Mouse (Mus musculus) adrenal gland, postnatal 14 days (tissue): Measurements from ENCODE around the gene Thbs2. TPM values are rescaled to one million over a fixed set of nuclear protein-coding genes. Genes with fewer than 3 reads are reported as not detected.

Experiments used
- DNase-seq: peaks from one replicate; pipeline ENCODE4 v3.0.0; 2021; ENCODE audit warnings: mixed read lengths
- long read RNA-seq, 2 experiments: library from polyadenylated mRNA; stranded (forward); transcript quantifications; one replicate each; pipeline ENCODE4 v2.0.0; 2021
- total RNA-seq: library from RNA; stranded (reverse); gene quantifications from 2 replicates; pipeline ENCODE4 v1.2.3, GENCODE M21; 2021

Thbs2 gene
- 6.4 and 10.5 TPM in 2 replicates for total RNA-seq
- long read RNA-seq, experiment 1, partial matches to known transcripts: 1 of 2 reads
- long read RNA-seq, experiment 1, other reads (novel, unspliced or antisense): 1 of 2 reads
- long read RNA-seq, experiment 2, full-length matches to known transcripts: 1 of 1 reads
- long read RNA-seq, experiment 2, partial matches to known transcripts: 0 of 1 reads
- long read RNA-seq, experiment 2, other reads (novel, unspliced or antisense): 0 of 1 reads

DNA sequence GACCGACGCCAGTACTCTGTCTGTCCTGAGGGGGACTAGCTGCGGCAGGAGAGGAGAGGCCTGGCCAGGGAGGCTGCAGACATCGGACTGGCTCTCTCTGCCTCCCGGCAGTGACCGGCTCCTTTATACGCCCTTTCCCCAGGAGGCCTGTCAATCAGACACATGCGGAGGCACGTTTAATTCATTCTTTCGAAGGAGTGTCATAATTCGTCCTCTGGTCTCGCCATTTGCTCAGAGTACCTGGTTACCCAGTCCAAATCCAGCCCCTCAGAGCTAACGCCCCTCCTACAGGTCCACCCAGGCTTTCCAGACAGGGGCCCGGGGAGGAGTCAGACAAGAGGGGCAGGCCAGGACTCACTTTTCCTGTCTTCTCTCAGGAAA is at the start of gene Thbs2:
TSS of gene Thbs2 (minus strand) at position 242 of the 381 bp plus-strand sequence.
- DNase-seq: peak; percentile 51

DNA sequence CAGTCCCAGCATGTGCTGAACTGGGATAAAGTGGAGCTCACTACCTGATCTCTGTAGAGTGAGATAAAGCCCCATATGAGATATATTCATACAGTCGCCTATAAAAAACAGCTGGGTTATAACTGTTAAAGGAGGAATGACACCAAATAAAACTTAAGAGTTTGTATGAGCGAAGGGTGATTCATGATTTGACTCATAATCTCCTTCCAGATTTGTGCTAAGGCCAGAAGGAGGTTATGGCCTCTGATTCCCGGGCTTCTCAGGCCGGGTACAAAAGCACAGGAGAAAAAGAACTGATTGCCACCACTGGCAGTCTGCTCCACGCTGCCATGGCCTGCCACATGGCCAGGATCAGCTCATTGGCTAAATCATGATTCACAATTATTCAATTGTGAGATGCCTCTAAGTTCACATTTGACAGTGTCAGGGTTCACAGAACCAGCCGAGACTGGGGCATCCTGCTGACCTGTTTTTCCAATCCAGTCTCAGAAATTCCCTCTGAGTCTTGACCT is 41.5 kb upstream of the Thbs2 start:
- no peak for DNase-seq

DNA sequence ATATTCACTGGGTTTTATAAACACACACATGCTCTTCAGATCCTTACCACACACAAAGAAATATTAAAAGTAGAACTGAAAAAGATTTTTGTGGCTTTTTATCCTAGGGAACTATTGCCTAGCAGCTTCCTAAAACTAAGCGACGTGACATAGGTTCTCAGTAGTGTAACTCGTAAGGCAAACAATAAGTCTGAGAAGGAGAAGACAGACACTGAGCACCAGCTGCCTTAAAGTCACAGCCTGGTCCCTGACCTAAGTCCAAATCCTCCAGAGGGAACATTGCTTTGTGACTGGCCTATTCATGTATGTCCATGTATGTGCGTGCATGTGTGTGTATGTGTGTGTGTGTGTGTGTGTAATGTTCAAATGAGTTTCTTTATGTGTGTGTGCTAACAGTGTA is 40.3 kb upstream of the Thbs2 start:
- no peak for DNase-seq

DNA sequence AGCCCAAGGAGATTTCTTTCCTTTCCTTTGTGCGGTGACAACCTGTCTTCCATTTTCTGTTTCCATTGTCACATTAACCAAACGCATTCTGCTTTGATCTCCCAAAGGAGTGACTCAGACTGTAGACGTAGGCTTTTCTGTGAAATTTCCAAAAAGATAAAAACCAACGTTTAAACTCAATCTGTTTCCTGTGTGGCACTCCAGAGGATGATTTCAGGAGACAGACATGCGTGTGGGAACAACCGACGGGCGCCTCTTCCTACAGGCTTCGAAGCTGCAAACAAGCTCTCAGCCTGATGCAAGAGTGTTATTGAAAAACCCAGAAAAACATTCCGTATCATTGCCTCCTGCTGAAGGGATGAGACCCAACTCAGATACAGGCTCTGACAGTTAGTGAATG is 39.9 kb upstream of the Thbs2 start:
- no peak for DNase-seq

DNA sequence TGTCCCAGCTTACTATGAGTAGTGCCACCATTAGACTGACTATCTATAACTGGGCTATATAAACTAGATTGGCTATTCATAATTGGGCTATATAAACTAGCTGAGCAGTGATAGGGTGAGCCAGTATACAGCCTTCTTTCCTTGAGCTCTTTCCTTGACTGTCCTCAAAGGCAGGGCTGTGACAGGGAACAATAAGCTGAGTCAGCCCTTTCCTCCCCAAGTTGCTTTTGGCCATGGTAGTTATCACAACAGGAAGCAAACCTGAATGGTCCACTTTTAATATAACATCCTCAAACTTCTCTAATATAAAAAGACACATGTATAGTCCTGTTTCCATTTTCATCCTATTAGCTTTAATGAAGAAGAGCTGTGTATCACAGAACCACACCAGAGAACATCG is 39.0 kb upstream of the Thbs2 start:
- no peak for DNase-seq

DNA sequence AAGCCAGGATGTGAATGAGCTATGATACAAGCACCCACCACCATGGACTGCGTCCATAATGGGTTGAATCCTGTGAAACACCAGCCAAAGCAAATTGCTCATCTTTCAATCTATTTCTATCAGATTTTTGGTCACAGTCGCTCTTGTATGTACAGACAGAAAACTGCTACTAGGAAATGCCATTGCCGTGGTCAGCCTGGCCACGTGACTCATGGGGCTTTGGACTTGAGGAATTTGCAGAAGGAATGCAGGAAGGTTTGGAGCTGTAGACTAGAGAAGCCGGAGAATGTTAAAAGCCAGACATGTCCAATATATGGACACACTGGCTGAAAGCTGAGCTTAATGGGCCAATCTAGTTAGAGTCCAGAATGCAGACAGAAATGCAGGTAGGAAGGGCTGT is 36.6 kb upstream of the Thbs2 start:
- no peak for DNase-seq

DNA sequence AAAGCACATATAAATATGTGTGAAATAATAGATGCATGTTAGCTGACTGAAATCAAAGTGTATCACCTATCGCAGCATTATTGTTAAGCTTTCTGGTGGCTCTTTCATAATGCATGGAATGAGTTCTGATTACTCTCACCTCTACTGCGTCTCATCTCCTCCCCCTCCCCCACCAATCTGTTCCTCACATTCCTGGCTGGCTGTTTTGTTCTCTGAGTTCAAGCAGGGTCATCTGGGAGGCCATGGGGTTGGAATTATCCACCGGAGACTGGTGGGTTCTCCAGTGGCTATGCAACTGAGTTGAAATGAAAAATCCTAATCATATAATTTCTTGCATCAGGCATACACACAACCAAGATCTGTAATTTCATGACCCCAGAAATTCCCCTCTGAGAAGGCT is 33.4 kb upstream of the Thbs2 start:
- DNase-seq: no peak

DNA sequence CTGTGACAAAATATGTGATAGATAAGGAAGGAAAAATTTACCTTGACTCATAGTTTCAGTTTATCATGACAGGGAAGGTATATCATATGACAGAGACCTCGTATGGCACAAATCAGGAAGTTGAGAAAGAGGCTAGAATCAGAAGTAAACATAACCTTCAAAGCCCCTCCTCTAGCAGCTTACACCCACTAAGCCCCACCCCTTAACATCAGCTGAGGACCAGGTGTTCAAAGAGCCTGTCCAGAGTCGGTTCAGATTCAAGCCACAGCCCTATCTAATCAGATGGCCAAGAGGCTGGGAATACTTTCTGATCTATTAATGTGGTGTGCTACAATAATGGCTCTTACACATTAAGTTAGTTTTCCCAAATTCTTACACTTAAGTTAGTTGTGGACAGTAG is 30.8 kb upstream of the Thbs2 start:
- no peak for DNase-seq

DNA sequence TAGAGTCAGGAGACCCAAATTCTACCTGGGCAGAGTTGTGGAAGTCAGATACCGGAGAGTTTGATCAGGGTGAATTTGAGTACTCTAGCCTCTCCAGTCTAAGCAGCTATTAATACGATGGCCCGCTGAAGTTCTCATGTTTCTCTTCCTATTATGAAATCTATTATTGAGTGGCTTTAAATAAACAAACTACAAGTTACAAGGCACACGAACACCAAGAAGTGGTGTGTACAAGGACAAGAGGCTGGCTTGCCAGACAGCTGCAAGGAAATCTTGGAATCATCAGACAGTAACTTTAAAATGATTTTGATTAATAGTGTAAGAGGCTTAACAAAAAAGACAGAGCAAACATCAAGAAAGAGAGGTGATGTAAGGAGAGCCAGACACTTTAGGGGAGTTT is 27.3 kb upstream of the Thbs2 start:
- DNase-seq: no peak

DNA sequence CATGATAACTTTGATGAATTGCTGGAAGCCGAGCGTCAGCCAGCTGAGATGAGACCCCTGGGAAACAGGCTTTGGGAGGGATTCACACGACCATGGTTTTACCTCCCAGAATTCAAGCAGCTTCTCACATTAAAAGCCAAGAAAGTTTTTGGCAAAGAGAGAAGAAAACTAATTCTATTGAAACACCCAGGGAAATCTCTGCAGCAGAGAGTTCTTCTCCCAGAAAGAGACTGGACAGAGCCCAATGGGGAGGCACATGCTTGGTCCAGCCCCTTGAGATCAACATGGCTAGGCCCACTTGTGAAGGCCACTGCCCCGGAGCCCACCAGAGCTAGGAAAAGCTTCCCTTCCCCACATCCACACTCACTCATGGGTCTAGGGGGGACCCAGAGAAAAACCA is 26.9 kb upstream of the Thbs2 start:
- DNase-seq: no peak

DNA sequence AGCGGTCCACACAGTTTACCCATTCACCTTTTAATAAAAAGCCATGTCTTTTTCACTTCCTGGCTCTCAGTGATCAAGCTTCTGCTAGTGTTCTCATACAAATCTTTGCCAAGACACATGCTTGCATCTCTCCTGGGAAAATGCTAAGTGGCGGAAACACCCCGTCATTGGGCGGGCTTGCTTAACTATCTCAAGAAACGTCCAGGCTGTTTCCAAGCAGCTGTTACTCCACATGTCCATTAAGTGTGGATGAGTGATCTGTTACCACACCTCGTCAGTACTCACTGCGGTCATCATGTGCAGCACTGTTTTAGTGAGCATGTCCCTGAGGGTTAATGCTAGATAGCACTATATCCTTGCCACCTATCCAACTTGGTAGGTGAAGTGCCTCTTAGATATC is 26.2 kb upstream of the Thbs2 start:
- peak; percentile 42 for DNase-seq

DNA sequence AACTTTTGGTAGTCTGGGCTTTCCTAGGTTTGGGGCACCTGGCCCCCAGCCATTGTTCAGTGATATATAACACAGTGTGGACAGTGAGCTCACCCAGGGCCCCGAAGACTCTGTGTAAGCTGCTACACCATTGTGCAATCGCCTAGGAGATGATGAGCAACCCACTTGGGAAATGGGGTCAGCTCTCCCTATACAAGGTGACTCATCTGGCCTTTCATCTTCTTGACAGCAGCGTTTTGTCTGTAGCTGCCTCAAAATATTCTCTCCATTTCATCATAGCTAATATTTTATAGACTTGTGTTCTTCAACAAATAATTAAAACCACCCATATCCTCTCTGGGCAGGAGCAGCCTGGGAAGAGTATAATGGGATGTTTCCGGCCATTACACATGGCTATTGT is 24.8 kb upstream of the Thbs2 start:
- DNase-seq: peak; percentile 78

DNA sequence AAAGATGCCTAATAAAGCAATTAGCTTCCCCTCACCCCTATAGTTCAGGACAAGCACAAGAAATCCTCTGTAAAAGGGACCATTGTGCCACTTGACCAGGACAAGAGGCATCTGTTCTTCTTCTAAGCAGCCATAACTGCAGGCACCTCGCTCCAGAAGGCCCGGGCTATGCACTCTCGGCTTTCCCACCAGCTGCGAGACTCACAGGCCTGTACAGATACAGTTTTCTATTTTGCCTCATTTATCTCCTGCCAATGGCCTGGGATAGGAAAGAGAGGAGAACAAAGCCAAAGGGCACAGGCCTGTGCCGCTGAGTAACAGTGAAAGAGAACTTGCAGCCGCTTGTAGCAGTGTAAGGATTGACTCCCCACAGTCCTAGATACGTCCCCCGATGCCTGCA is 20.7 kb upstream of the Thbs2 start:
- DNase-seq: no peak

DNA sequence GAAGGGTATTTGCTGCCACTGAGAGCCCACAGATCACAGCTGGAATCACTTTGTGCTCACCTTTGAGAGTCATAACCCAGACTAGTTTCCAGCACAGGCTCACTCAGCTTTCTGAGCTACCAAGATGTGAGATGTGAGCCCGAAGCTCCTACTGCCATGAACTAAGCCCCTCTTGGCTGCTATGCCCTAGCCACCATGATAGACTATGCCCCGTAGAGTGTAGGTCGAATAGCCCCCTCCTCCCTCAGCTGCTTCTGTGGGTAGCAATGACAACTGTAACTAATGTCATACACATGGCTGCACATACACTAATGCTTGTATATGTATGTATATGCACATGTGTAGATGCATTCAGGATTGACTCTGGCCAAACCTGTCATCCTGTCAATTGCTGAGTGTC is 20.3 kb upstream of the Thbs2 start:
- no peak for DNase-seq

DNA sequence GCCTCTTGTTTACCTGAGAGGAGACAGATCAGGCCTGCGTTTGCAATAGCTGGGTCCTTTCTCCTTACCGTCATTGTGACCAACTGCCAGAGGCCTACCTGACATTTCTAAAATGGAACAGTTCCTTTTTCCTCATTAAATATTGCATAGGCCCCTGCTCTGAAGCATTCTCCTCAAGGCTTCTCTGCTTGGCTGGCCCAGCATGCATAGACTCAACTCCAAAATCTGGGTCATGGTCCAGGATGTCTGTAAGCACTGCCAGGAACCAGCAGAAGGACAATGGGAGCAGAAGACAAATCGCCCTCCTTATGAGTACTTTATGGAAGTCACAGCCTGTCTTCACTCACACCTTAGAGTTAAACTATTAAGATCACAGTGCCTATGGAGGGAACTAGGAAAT is 17.7 kb upstream of the Thbs2 start:
- no peak for DNase-seq

DNA sequence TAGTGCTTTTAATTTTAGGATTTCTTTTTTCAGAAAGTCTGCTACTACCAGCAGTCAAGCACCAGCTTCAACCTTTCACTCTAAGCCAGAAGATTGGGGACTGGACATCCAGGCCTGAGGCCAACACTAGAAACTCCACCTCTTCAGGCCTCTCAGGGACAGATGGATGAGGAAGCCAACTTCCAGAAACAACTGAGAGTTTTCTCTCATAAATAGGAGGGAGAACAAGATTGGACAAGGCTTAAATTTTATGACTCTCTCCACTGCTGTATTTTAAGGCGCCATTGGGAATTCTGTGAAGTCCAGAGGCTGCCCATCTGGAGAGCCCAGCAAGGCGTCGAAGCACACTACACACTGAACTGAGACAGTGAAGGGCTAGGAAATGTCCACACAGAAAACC is 17.0 kb upstream of the Thbs2 start:
- no peak for DNase-seq

DNA sequence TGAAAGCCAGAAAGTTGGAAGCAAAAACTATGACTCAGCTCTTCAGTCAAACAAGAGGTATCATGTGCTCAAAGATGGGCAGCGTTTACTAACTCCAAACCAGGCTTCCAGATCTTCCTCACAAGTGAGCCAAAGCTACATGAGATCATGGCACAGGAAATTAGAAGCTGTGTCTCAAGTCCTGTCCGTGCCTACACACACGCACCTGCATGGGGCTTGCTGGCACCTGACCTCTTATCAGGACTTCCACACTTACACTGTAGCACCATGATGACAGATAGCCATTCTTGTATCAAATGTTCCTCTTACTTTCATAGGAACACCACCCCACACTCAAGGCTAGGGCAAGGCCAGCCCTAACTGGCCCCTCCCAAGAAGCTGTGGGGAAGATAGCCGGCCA is 12.0 kb upstream of the Thbs2 start:
- no peak for DNase-seq

DNA sequence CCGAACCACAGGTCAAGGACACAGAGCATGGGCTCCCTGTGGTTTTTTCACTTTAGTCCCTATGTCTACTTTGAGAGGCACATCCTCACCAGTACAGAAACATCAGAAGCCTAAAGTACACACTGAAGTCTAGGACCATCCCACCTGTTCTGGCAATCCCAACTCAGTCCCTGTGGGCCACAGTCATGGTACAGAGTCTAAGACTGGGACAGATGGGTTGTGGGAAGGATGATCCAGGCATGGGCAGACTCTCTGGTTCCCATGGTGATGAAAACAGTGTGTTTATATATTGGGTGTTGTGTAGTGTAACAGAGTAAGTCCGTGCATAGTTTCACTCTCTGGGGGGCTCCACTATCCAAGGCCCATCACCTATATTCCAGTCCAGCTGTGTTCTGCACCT is 11.4 kb upstream of the Thbs2 start:
- DNase-seq: no peak

DNA sequence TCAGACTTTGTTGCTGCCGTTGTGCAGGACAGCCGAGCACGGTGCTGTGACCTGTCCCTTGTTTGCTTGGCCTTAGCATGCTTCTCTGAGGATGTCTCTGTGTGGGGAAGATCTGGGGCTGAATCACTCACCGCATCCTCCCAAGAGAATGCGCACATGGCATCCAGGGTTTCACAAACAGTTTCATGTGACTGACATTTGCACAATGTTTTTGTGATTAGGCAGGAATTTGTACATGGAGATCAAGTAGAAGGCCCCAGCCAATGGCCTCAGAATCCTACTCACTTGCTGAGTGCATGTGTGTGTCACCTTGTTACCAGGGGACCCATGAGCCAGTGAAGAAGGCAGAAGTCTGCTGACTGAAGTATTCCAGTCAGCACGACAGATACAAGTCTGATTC is 9.7 kb upstream of the Thbs2 start:
- DNase-seq: no peak

DNA sequence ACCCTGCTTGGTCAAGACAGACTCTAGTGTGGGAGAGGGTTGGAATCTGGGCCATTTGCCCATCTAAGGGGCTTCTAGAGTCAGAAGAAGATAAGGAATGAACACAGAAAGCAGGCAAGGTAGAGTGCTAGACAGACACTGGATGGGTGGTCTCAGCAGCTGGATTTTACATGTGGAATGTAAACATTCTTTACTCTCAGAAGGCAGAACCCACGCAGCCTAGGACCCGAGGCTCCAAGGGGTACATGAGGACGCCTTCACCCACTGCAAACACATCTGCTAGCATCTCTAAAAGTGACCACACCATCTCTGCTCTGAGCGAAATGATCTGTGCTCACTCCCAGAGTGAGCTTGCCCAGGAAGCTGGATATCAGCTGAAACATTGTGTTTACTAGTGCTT is 9.2 kb upstream of the Thbs2 start:
- no peak for DNase-seq

DNA sequence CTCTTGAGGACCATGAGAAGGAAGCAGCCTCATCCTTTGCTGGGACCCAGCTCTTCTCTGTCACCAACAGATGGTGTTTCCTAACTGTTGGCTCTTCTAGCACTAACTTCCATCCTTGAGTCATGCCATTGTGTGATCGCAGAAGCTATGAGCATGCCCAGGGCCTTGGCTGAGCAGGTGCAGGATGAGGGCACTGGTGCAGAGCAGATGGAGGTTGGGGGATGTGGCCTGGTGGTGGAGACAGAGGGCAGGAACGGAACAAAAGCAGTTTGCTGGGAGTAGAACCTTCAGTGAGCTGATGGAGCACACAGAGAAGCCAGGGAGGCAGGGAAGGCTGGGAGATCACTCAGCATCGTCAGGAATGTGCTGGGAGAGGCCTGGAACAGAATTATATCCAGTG is 8.7 kb upstream of the Thbs2 start:
- DNase-seq: no peak

DNA sequence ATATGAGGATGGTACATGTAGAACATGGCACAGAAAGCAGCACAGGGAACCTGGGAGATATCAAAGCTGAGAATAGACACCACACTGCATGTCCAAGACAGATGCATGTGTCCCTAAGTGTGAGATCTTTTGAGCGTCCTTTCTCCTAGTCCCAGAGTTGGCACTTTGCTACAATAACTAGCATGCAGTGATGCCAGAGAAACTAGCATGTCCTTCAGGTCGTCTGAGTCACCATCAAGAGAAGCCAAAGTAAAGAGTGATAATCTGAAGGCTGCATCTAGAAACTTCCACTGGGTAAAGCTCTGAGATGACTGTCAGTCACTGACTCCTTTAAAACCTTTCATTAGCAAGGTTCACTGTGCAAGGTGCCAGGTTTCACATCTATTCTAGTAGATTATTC is 7.9 kb upstream of the Thbs2 start:
- DNase-seq: peak; percentile 29

DNA sequence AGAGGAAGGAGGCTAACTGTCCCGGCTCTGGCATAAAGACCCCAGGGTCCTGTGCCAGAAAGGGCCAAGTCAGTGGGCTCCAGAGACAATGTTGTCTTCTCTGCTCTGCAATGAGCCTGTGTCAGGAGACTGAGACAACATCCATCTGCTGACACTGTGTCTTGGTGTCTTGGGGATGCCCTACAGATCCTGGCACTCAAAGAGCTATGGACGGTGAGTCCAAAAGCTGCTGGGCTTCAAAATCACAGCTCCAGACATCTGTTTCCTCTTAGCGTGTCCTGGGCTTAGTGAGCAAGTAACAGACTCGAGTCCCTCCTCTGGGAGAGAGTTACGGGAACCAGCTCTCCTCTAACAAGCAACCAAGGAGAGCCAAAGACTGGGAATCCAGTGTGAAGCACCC is 6.2 kb upstream of the Thbs2 start:
- no peak for DNase-seq

DNA sequence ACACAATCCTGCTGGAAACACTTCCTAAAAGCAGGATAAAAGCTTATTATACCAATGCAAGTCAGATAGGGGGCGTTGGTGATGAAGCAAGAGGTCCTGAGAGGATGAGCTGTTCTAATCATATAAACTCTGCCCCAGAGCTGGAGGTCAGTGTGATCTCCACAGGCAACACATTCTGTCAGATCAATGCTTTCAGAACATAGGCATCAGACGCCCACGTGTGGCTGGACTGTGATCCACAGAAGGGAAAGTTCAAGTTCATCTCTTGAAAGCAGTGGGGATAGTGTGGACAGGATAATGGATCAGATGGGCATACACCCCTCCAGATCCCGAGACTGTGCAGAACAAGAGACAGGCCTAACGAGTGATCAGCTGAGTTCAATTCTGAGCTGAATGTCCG is 4.2 kb upstream of the Thbs2 start:
- DNase-seq: no peak

DNA sequence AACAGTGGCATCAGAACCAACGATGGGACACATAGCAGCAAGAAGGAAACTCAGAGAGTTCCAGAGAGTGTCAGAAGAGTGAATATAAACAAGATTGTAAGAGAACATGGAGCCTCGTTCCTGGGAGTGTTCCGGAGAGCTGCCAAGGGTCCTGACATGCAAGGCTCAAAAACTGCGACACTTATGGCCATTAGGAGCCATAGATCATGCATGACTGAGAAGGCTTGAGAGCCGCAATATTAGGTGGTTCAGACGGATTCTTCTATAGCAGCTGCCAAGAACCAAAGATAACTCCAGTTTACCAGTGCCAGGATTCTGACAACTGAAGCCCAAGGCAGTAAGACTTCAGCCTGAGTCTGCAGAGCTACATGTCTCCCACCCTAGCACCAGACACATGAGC is 3.1 kb upstream of the Thbs2 start:
- no peak for DNase-seq
